Mouse (Mus musculus): Measurements from ENCODE around the gene Hoxd4. TPM values are rescaled to one million over a fixed set of nuclear protein-coding genes. Genes with fewer than 3 reads are reported as not detected.

The Hoxd4 gene
- polyA plus RNA-seq, 1 experiment from 2014 or later = not detected

GRCm38 (mm10) chr2:74688795-74689573 lies 22.7 kb upstream of the Hoxd4 start:
- H3K36me3 ChIP-seq (ENCODE audit: control insufficient read depth, insufficient read depth, low read length) = no peaks in the 10 kb centered on the region
- WGBS = 4% methylated on average over 12 of the region's 12 CpGs
- no peaks in the 10 kb centered on the region for H3K9me3 ChIP-seq (ENCODE audit: control insufficient read depth, low read length)
- no peaks in the 10 kb centered on the region for H3K4me1 ChIP-seq (replicated peaks; ENCODE audit: control insufficient read depth, insufficient read depth, low read length)
- DNase-seq (ENCODE audit: low spot score) (peak; percentile 59), ATAC-seq (replicated peaks; ENCODE audit: low FRiP score) (no peak)
- H3K9ac ChIP-seq (ENCODE audit: low read length) = no peak overlapping the region
- no peak overlapping the region for H3K27ac ChIP-seq (ENCODE audit: low read depth, low read length)
- peaks cover 93% of the 10 kb centered on the region for H3K27me3 ChIP-seq (ENCODE audit: control insufficient read depth, insufficient read depth, low read length)
- no peak overlapping the region for H3K4me3 ChIP-seq (ENCODE audit: low read depth, low read length)
- no peak overlapping the region for H3K4me2 ChIP-seq (ENCODE audit: low read depth, low read length, severe bottlenecking)

GRCm38 (mm10) chr2:74689574-74690337 lies 22.0 kb upstream of the Hoxd4 start:
- H3K4me1 ChIP-seq (replicated peaks; ENCODE audit: control insufficient read depth, insufficient read depth, low read length) = no peaks in the 10 kb centered on the region
- ATAC-seq (replicated peaks; ENCODE audit: low FRiP score) (no peak), DNase-seq (ENCODE audit: low spot score) (peak; percentile 59)
- under 1% methylated on average over 24 of the region's 24 CpGs for WGBS
- H3K9me3 ChIP-seq (ENCODE audit: control insufficient read depth, low read length) = no peaks in the 10 kb centered on the region
- no peak overlapping the region for H3K4me3 ChIP-seq (ENCODE audit: low read depth, low read length)
- peaks cover 93% of the 10 kb centered on the region for H3K27me3 ChIP-seq (ENCODE audit: control insufficient read depth, insufficient read depth, low read length)
- no peak overlapping the region for H3K27ac ChIP-seq (ENCODE audit: low read depth, low read length)
- no peak overlapping the region for H3K4me2 ChIP-seq (ENCODE audit: low read depth, low read length, severe bottlenecking)
- no peaks in the 10 kb centered on the region for H3K36me3 ChIP-seq (ENCODE audit: control insufficient read depth, insufficient read depth, low read length)
- H3K9ac ChIP-seq (ENCODE audit: low read length) = no peak overlapping the region

- H3K4me1 ChIP-seq (replicated peaks; ENCODE audit: control insufficient read depth, insufficient read depth, low read length) = no peaks in the 10 kb centered on the region
- peaks cover 93% of the 10 kb centered on the region for H3K27me3 ChIP-seq (ENCODE audit: control insufficient read depth, insufficient read depth, low read length)
- 9% methylated on average over 8 of the region's 8 CpGs for WGBS
- H3K9me3 ChIP-seq (ENCODE audit: control insufficient read depth, low read length) = no peaks in the 10 kb centered on the region
- no peak overlapping the region for H3K4me2 ChIP-seq (ENCODE audit: low read depth, low read length, severe bottlenecking)
- no peak for ATAC-seq (replicated peaks; ENCODE audit: low FRiP score)
- H3K4me3 ChIP-seq (ENCODE audit: low read depth, low read length) = no peak overlapping the region
- DNase-seq (ENCODE audit: low spot score) = no peak
- H3K27ac ChIP-seq (ENCODE audit: low read depth, low read length) = no peak overlapping the region
- no peaks in the 10 kb centered on the region for H3K36me3 ChIP-seq (ENCODE audit: control insufficient read depth, insufficient read depth, low read length)
- H3K9ac ChIP-seq (ENCODE audit: low read length) = no peak overlapping the region
These were observed 21.4 kb upstream of the Hoxd4 start for GRCm38 (mm10) chr2:74690338-74690716.

GRCm38 (mm10) chr2:74691022-74691951 lies 20.4 kb upstream of the Hoxd4 start, which contains the start of gene Hoxd10:
TSS of gene Hoxd10 (plus strand) at chr2:74691924.
- H3K4me2 ChIP-seq (ENCODE audit: low read depth, low read length, severe bottlenecking) = no peak within 1 kb of the TSS
- H3K9me3 ChIP-seq (ENCODE audit: control insufficient read depth, low read length) = no peaks in the 10 kb centered on the region
- peak; percentile 81 for ATAC-seq (replicated peaks; ENCODE audit: low FRiP score)
- H3K9ac ChIP-seq (ENCODE audit: low read length) = no peak within 1 kb of the TSS
- peaks cover 96% of the 10 kb centered on the region for H3K27me3 ChIP-seq (ENCODE audit: control insufficient read depth, insufficient read depth, low read length)
- peak; percentile 88 for DNase-seq (ENCODE audit: low spot score)
- no peaks in the 10 kb centered on the region for H3K36me3 ChIP-seq (ENCODE audit: control insufficient read depth, insufficient read depth, low read length)
- under 1% methylated on average over 55 of the region's 56 CpGs for WGBS
- no peak within 1 kb of the TSS for H3K4me3 ChIP-seq (ENCODE audit: low read depth, low read length)
- no peak within 1 kb of the TSS for H3K27ac ChIP-seq (ENCODE audit: low read depth, low read length)
- H3K4me1 ChIP-seq (replicated peaks; ENCODE audit: control insufficient read depth, insufficient read depth, low read length) = no peaks in the 10 kb centered on the region

- Histone ChIP-seq H3K27me3 (ENCODE audit: control insufficient read depth, insufficient read depth, low read length) (peaks cover 96% of the 10 kb centered on the region), H3K27ac (ENCODE audit: low read depth, low read length) (no peak overlapping the region), H3K36me3 (ENCODE audit: control insufficient read depth, insufficient read depth, low read length) (no peaks in the 10 kb centered on the region), H3K4me2 (ENCODE audit: low read depth, low read length, severe bottlenecking) (no peak overlapping the region), H3K4me1 (replicated peaks; ENCODE audit: control insufficient read depth, insufficient read depth, low read length) (no peaks in the 10 kb centered on the region), H3K9me3 (ENCODE audit: control insufficient read depth, low read length) (no peaks in the 10 kb centered on the region), H3K4me3 (ENCODE audit: low read depth, low read length) (no peak overlapping the region), H3K9ac (ENCODE audit: low read length) (no peak overlapping the region)
- ATAC-seq (replicated peaks; ENCODE audit: low FRiP score) (no peak), DNase-seq (ENCODE audit: low spot score) (no peak)
- 4% methylated on average over 35 of the region's 35 CpGs for WGBS
These were observed 19.5 kb upstream of the Hoxd4 start for GRCm38 (mm10) chr2:74691995-74692807.

- no peak overlapping the region for H3K4me3 ChIP-seq (ENCODE audit: low read depth, low read length)
- H3K4me2 ChIP-seq (ENCODE audit: low read depth, low read length, severe bottlenecking) = no peak overlapping the region
- peaks cover 96% of the 10 kb centered on the region for H3K27me3 ChIP-seq (ENCODE audit: control insufficient read depth, insufficient read depth, low read length)
- DNase-seq (ENCODE audit: low spot score) (peak; percentile 57), ATAC-seq (replicated peaks; ENCODE audit: low FRiP score) (no peak)
- H3K9me3 ChIP-seq (ENCODE audit: control insufficient read depth, low read length) = no peaks in the 10 kb centered on the region
- no peak overlapping the region for H3K9ac ChIP-seq (ENCODE audit: low read length)
- 2% methylated on average over 20 of the region's 20 CpGs for WGBS
- H3K4me1 ChIP-seq (replicated peaks; ENCODE audit: control insufficient read depth, insufficient read depth, low read length) = peaks cover under 1% of the 10 kb centered on the region; the same call in 1 of the 2 replicates
- no peak overlapping the region for H3K27ac ChIP-seq (ENCODE audit: low read depth, low read length)
- no peaks in the 10 kb centered on the region for H3K36me3 ChIP-seq (ENCODE audit: control insufficient read depth, insufficient read depth, low read length)
These were observed 18.8 kb upstream of the Hoxd4 start for GRCm38 (mm10) chr2:74692808-74693431.

GRCm38 (mm10) chr2:74693432-74693827 lies 18.3 kb upstream of the Hoxd4 start:
- Histone ChIP-seq H3K4me1 (replicated peaks; ENCODE audit: control insufficient read depth, insufficient read depth, low read length) (peaks cover 3% of the 10 kb centered on the region; the same call in 1 of the 2 replicates), H3K4me3 (ENCODE audit: low read depth, low read length) (no peak overlapping the region), H3K9me3 (ENCODE audit: control insufficient read depth, low read length) (no peaks in the 10 kb centered on the region), H3K4me2 (ENCODE audit: low read depth, low read length, severe bottlenecking) (no peak overlapping the region), H3K9ac (ENCODE audit: low read length) (no peak overlapping the region), H3K36me3 (ENCODE audit: control insufficient read depth, insufficient read depth, low read length) (no peaks in the 10 kb centered on the region), H3K27me3 (ENCODE audit: control insufficient read depth, insufficient read depth, low read length) (peaks cover 97% of the 10 kb centered on the region), H3K27ac (ENCODE audit: low read depth, low read length) (no peak overlapping the region)
- WGBS = 11% methylated on average over 4 of the region's 4 CpGs
- DNase-seq (ENCODE audit: low spot score) (peak; percentile 44), ATAC-seq (replicated peaks; ENCODE audit: low FRiP score) (no peak)

Measured in forebrain, embryonic 11.5 days (tissue).